Mouse (Mus musculus) gastrocnemius, adult 2 months (tissue): Measurements from ENCODE around the gene Pphln1. TPM values are rescaled to one million over a fixed set of nuclear protein-coding genes. Genes with fewer than 3 reads are reported as not detected.
"Not testable (repeated sequence)": the region's sequence is repeated elsewhere in the genome, so short reads cannot be mapped to it uniquely, and the experiment has no call there.

ENCODE experiments used
- DNase-seq: peaks from one replicate; pipeline ENCODE4 v3.0.0; 2022
- H3K27ac ChIP-seq: fragments of 200-600 bp; 2 replicates; pipeline ENCODE4 v1.8.1; 2022; ENCODE audit warnings: mild to moderate bottlenecking
- H3K4me3 ChIP-seq: fragments of 200-600 bp; 2 replicates; pipeline ENCODE4 v1.8.1; 2022; ENCODE audit warnings: mild to moderate bottlenecking, moderate library complexity
- CTCF ChIP-seq: fragments of 200-600 bp; IDR thresholded peaks from 2 replicates; pipeline ENCODE4 v1.8.1; 2022; ENCODE audit warnings: antibody characterized with exemption, mild to moderate bottlenecking, moderate library complexity
- intact Hi-C: fragments of 180-260 bp; cut with DNase I; formaldehyde crosslinking; loops from one replicate; pipeline ENCODE4 v1.15.1; 2025
- long read RNA-seq, 2 experiments: library from polyadenylated mRNA; stranded (forward); transcript quantifications; one replicate each; pipeline ENCODE4 v2.0.0; 2021
- total RNA-seq, 2 experiments: library from RNA; stranded (reverse); gene quantifications; 2 replicates each; pipeline ENCODE4 v1.2.3; 2021

Pphln1 gene
- 10 to 100 TPM; 14.2 to 14.8 TPM for total RNA-seq
- long read RNA-seq, experiment 1, partial matches to known transcripts, result 0 of 19 reads
- long read RNA-seq, experiment 1, other reads (novel, unspliced or antisense), result 14 of 19 reads
- long read RNA-seq, experiment 2, partial matches to known transcripts, result 2 of 9 reads
- long read RNA-seq, experiment 2, other reads (novel, unspliced or antisense), result 3 of 9 reads

- TF ChIP-seq CTCF, result no peak; the same call in 1 of the 2 replicates
- intact Hi-C loops, result loop anchor here (5.0 kb wide), 2 partner anchors 61 to 131 kb away; partner anchors contain the start of gene Yaf2
- peak; percentile 89 for DNase-seq
- Histone ChIP-seq H3K27ac (peak within 1 kb of the TSS; percentile 92), H3K4me3 (peak within 1 kb of the TSS; percentile 96)
Measured at GRCm38 (mm10) chr15:93397826-93398698, at the start of gene Pphln1, which contains the start of gene Zcrb1. Pphln1 (plus strand) TSS chr15:93398350. Zcrb1 (minus strand) TSS chr15:93398334.

GRCm38 (mm10) chr15:93358346-93359095 lies 39.6 kb upstream of the Pphln1 start:
- DNase-seq, result no peak
- no peak overlapping the region for H3K4me3 ChIP-seq
- intact Hi-C loops, result no loop called here
- no peak for TF ChIP-seq CTCF
- H3K27ac ChIP-seq, result no peak overlapping the region

GRCm38 (mm10) chr15:93365561-93365960 lies 32.6 kb upstream of the Pphln1 start:
- no peak for DNase-seq
- Histone ChIP-seq H3K4me3 (no peak overlapping the region), H3K27ac (no peak overlapping the region)
- no peak for TF ChIP-seq CTCF
- intact Hi-C loops, result no loop called here

- DNase-seq, result no peak
- intact Hi-C loops, result no loop called here
- TF ChIP-seq CTCF, result no peak
Measured at GRCm38 (mm10) chr15:93368558-93368957, 29.6 kb upstream of the Pphln1 start.

GRCm38 (mm10) chr15:93371838-93372237 lies 26.3 kb upstream of the Pphln1 start:
- TF ChIP-seq CTCF, result peak; percentile 46
- intact Hi-C loops, result no loop called here
- Histone ChIP-seq H3K27ac (no peak overlapping the region), H3K4me3 (no peak overlapping the region)
- no peak for DNase-seq

More at GRCm38 (mm10) chr15:93368558-93368957, 29.6 kb upstream of the Pphln1 start:
- Histone ChIP-seq H3K4me3 (no peak overlapping the region), H3K27ac (no peak overlapping the region)

- H3K4me3 ChIP-seq, DNase-seq, intact Hi-C loops, H3K27ac ChIP-seq: not testable (repeated sequence)
Measured at GRCm38 (mm10) chr15:93372525-93373119, 25.5 kb upstream of the Pphln1 start.

GRCm38 (mm10) chr15:93375696-93376095 lies 22.5 kb upstream of the Pphln1 start:
- TF ChIP-seq CTCF, result no peak
- Histone ChIP-seq H3K4me3 (no peak overlapping the region), H3K27ac (no peak overlapping the region)
- intact Hi-C loops, result no loop called here
- DNase-seq, result no peak

GRCm38 (mm10) chr15:93379177-93379576 lies 19.0 kb upstream of the Pphln1 start:
- no peak overlapping the region for H3K4me3 ChIP-seq
- no peak overlapping the region for H3K27ac ChIP-seq
- peak; percentile 38 for TF ChIP-seq CTCF
- intact Hi-C loops, result no loop called here
- DNase-seq, result no peak

GRCm38 (mm10) chr15:93381337-93381736 lies 16.8 kb upstream of the Pphln1 start:
- intact Hi-C loops, result no loop called here
- DNase-seq, result no peak
- no peak overlapping the region for H3K4me3 ChIP-seq
- no peak overlapping the region for H3K27ac ChIP-seq
- no peak for TF ChIP-seq CTCF

- no peak for TF ChIP-seq CTCF
- H3K27ac ChIP-seq, result peak overlapping the region; percentile 92; the same call in 1 of the 2 replicates
- intact Hi-C loops, result loop anchor here (5.0 kb wide), 2 partner anchors 60 to 130 kb away; partner anchors contain the start of gene Yaf2
- DNase-seq, result no peak
- H3K4me3 ChIP-seq, result peak overlapping the region; percentile 96
Measured at GRCm38 (mm10) chr15:93397269-93397668, 881 bp upstream of the Pphln1 start.

- intact Hi-C loops, result loop anchor here (5.0 kb wide), 2 partner anchors 62 to 132 kb away; partner anchors contain the start of gene Yaf2
- Histone ChIP-seq H3K4me3 (peak overlapping the region; percentile 96), H3K27ac (peak overlapping the region; percentile 92)
- peak; percentile 24 for DNase-seq
- TF ChIP-seq CTCF, result no peak
Measured at GRCm38 (mm10) chr15:93398699-93399540, 770 bp downstream of the Pphln1 start.
